Mouse (Mus musculus) embryonic facial prominence, embryonic 15.5 days (tissue): ENCODE results near the gene Prdm16. TPM values are rescaled to one million over a fixed set of nuclear protein-coding genes. Genes with fewer than 3 reads are reported as not detected.

Experiments
- ATAC-seq: fragments of 200-750 bp; cut with Nextera tagmentation; 2 replicates; pipeline ENCODE4 v1.8.0; 2017; ENCODE audit warnings: low read depth, moderate TSS enrichment; ENCODE audit not compliant: insufficient number of reproducible peaks, low FRiP score, low TSS enrichment
- H3K27ac ChIP-seq: fragments of 300-500 bp; sonication (generic); replicated peaks from 2 replicates; pipeline ENCODE4 v1.5.1; 2015; ENCODE audit warnings: mild to moderate bottlenecking, inconsistent platforms
- H3K27me3 ChIP-seq: fragments of 300-500 bp; sonication (generic); 2 replicates; pipeline ENCODE4 v1.6.1; 2015; ENCODE audit warnings: inconsistent platforms
- H3K36me3 ChIP-seq: fragments of 300-500 bp; sonication (generic); 2 replicates; pipeline ENCODE4 v1.6.1; 2015; ENCODE audit warnings: mild to moderate bottlenecking, inconsistent platforms
- H3K4me1 ChIP-seq: fragments of 300-500 bp; sonication (generic); 2 replicates; pipeline ENCODE4 v1.6.1; 2015; ENCODE audit warnings: inconsistent platforms
- H3K4me2 ChIP-seq: fragments of 300-500 bp; sonication (generic); replicated peaks from 2 replicates; pipeline ENCODE4 v1.6.1; 2015; ENCODE audit warnings: mild to moderate bottlenecking, inconsistent platforms
- H3K4me3 ChIP-seq: fragments of 300-500 bp; sonication (generic); replicated peaks from 2 replicates; pipeline ENCODE4 v1.5.1; 2015; ENCODE audit warnings: mild to moderate bottlenecking, inconsistent platforms
- H3K9ac ChIP-seq: fragments of 300-500 bp; sonication (generic); 2 replicates; pipeline ENCODE4 v1.6.1; 2015; ENCODE audit warnings: inconsistent platforms
- H3K9me3 ChIP-seq: fragments of 300-500 bp; sonication (generic); replicated peaks from 2 replicates; pipeline ENCODE4 v1.6.1; 2016; ENCODE audit warnings: inconsistent platforms
- WGBS: fragments of 180-500 bp; shearing (Covaris S2); methylation state at CpG from one replicate; pipeline ENCODE4 v1.1.7; 2015; 5-methylcytosine and 5-hydroxymethylcytosine counted together
- polyA plus RNA-seq: library from polyadenylated mRNA; unstranded; fragments of >200 nt; fragmentation: Nextera tagmentation; extraction: Ambion mirVana; gene quantifications from 2 replicates; pipeline ENCODE4 v1.2.1, GENCODE M21; 2015

The Prdm16 gene
- polyA plus RNA-seq, 1 experiment from 2014 or later, result 12.5 TPM

GRCm38 (mm10) chr4:154639591-154640442, 3.1 kb upstream of the Prdm16 start:
- Histone ChIP-seq H3K36me3 (no peaks in the 10 kb centered on the region), H3K27ac (no peak overlapping the region), H3K9ac (no peak overlapping the region)

GRCm38 (mm10) chr4:154639126-154639525, 2.5 kb upstream of the Prdm16 start:
- 9% methylated on average over 7 of the region's 7 CpGs for WGBS
- no peak overlapping the region; the same call in 1 of the 2 replicates for H3K27ac ChIP-seq
- 0 out of 2 replicates have a peak overlapping the region, but pooled peaks have one; percentile 10 for H3K4me2 ChIP-seq
- peaks cover 97% of the 10 kb centered on the region for H3K27me3 ChIP-seq
- peaks cover 43% of the 10 kb centered on the region for H3K4me1 ChIP-seq
- peak overlapping the region; percentile 20 for H3K4me3 ChIP-seq
- no peak overlapping the region for H3K9ac ChIP-seq
- no peaks in the 10 kb centered on the region for H3K36me3 ChIP-seq
- no peaks in the 10 kb centered on the region for H3K9me3 ChIP-seq
- ATAC-seq, result no peak

More at GRCm38 (mm10) chr4:154639591-154640442, 3.1 kb upstream of the Prdm16 start:
- ATAC-seq, result no peak
- Histone ChIP-seq H3K4me2 (0 out of 2 replicates have a peak overlapping the region, but pooled peaks have one; percentile 4), H3K27me3 (peaks cover 93% of the 10 kb centered on the region), H3K9me3 (no peaks in the 10 kb centered on the region), H3K4me3 (0 out of 2 replicates have a peak overlapping the region, but pooled peaks have one; percentile 20), H3K4me1 (peaks cover 40% of the 10 kb centered on the region)
- WGBS, result 27% methylated on average over 13 of the region's 13 CpGs

- peak overlapping the region; percentile 89 for H3K27ac ChIP-seq
- H3K4me3 ChIP-seq, result peak overlapping the region; percentile 65
- ATAC-seq, result no peak
- 15% methylated on average over 15 of the region's 15 CpGs for WGBS
- no peaks in the 10 kb centered on the region for H3K36me3 ChIP-seq
- peak overlapping the region; percentile 93 for H3K4me2 ChIP-seq
- H3K27me3 ChIP-seq, result peaks cover 97% of the 10 kb centered on the region
- peaks cover 41% of the 10 kb centered on the region for H3K4me1 ChIP-seq
- H3K9me3 ChIP-seq, result no peaks in the 10 kb centered on the region
- H3K9ac ChIP-seq, result 0 out of 2 replicates have a peak overlapping the region, but pooled peaks have one; percentile 31
Measured at GRCm38 (mm10) chr4:154638320-154638886, 1.7 kb upstream of the Prdm16 start.

GRCm38 (mm10) chr4:154637468-154638319, 1.0 kb upstream of the Prdm16 start:
- no peak for ATAC-seq
- H3K9ac ChIP-seq, result peak overlapping the region; percentile 31
- peak overlapping the region; percentile 65 for H3K4me3 ChIP-seq
- no peaks in the 10 kb centered on the region for H3K36me3 ChIP-seq
- H3K4me2 ChIP-seq, result peak overlapping the region; percentile 93
- H3K9me3 ChIP-seq, result no peaks in the 10 kb centered on the region
- H3K27ac ChIP-seq, result peak overlapping the region; percentile 89
- H3K4me1 ChIP-seq, result peaks cover 41% of the 10 kb centered on the region
- 1% methylated on average over 59 of the region's 73 CpGs for WGBS
- H3K27me3 ChIP-seq, result peaks cover 97% of the 10 kb centered on the region

GRCm38 (mm10) chr4:154636053-154636433, 630 bp downstream of the Prdm16 start:
- peak; percentile 80 for ATAC-seq
- H3K27me3 ChIP-seq, result peaks cover 92% of the 10 kb centered on the region
- WGBS, result under 1% methylated on average over 23 of the region's 30 CpGs

GRCm38 (mm10) chr4:154635241-154636052, 1.2 kb downstream of the Prdm16 start:
- H3K9ac ChIP-seq, result peak overlapping the region; percentile 54
- 1% methylated on average over 94 of the region's 94 CpGs for WGBS
- H3K27ac ChIP-seq, result peak overlapping the region; percentile 89
- peak overlapping the region; percentile 93 for H3K4me2 ChIP-seq
- no peaks in the 10 kb centered on the region for H3K36me3 ChIP-seq
- H3K9me3 ChIP-seq, result no peaks in the 10 kb centered on the region
- peaks cover 31% of the 10 kb centered on the region for H3K4me1 ChIP-seq
- peak; percentile 41 for ATAC-seq
- H3K27me3 ChIP-seq, result peaks cover 89% of the 10 kb centered on the region
- peak overlapping the region; percentile 65 for H3K4me3 ChIP-seq

More at GRCm38 (mm10) chr4:154636053-154636433, 630 bp downstream of the Prdm16 start:
- H3K9me3 ChIP-seq, result no peaks in the 10 kb centered on the region
- H3K36me3 ChIP-seq, result no peaks in the 10 kb centered on the region
- peak overlapping the region; percentile 54 for H3K9ac ChIP-seq
- peak overlapping the region; percentile 93 for H3K4me2 ChIP-seq
- H3K4me3 ChIP-seq, result peak overlapping the region; percentile 65
- peak overlapping the region; percentile 89 for H3K27ac ChIP-seq
- peaks cover 31% of the 10 kb centered on the region for H3K4me1 ChIP-seq

- ATAC-seq, result no peak
- WGBS, result 20% methylated on average over 44 of the region's 44 CpGs
- Histone ChIP-seq H3K4me3 (peak overlapping the region; percentile 65), H3K9me3 (no peaks in the 10 kb centered on the region), H3K4me1 (peaks cover 31% of the 10 kb centered on the region), H3K27me3 (peaks cover 81% of the 10 kb centered on the region), H3K27ac (0 out of 2 replicates have a peak overlapping the region, but pooled peaks have one; percentile 89), H3K4me2 (peak overlapping the region; percentile 93), H3K9ac (peak overlapping the region; percentile 54), H3K36me3 (no peaks in the 10 kb centered on the region)
Measured at GRCm38 (mm10) chr4:154634470-154635240, 2.0 kb downstream of the Prdm16 start.

DNA sequence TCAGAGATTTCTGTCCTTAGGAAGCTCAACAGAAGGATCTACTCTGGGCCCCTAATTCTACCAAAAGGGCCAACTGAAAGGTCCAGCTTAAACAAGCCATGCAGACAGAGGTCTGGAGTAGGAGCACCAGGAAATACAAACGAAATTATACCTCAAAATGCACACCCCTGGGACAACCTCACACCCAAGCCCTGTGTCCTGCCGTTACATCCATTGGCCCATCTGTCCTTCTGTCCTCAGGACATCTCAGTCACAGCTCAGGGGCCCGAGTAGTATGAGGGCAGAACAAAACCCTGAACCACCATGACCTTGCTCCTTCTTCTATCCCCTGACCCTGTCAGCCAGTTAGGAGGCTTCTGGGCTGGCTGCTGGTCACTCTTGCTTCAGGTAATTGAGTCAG, 2.7 kb downstream of the Prdm16 start:
- no peak overlapping the region for H3K27ac ChIP-seq
- no peaks in the 10 kb centered on the region for H3K36me3 ChIP-seq
- no peaks in the 10 kb centered on the region for H3K9me3 ChIP-seq
- no peak overlapping the region for H3K9ac ChIP-seq
- peak overlapping the region; percentile 93 for H3K4me2 ChIP-seq
- H3K4me1 ChIP-seq, result peaks cover 31% of the 10 kb centered on the region
- peak overlapping the region; percentile 65 for H3K4me3 ChIP-seq
- H3K27me3 ChIP-seq, result peaks cover 79% of the 10 kb centered on the region
- 52% methylated on average over 3 of the region's 3 CpGs for WGBS
- no peak for ATAC-seq

- 52% methylated on average over 14 of the region's 14 CpGs for WGBS
- no peaks in the 10 kb centered on the region for H3K36me3 ChIP-seq
- H3K4me1 ChIP-seq, result peaks cover 34% of the 10 kb centered on the region
- H3K9me3 ChIP-seq, result no peaks in the 10 kb centered on the region
- no peak for ATAC-seq
- H3K4me3 ChIP-seq, result peak overlapping the region; percentile 65
- H3K9ac ChIP-seq, result 0 out of 2 replicates have a peak overlapping the region, but pooled peaks have one; percentile 6
- H3K27me3 ChIP-seq, result peaks cover 76% of the 10 kb centered on the region
- H3K4me2 ChIP-seq, result peak overlapping the region; percentile 93
- H3K27ac ChIP-seq, result no peak overlapping the region
Measured at GRCm38 (mm10) chr4:154632800-154633764, 3.6 kb downstream of the Prdm16 start.
